Mouse (Mus musculus): ENCODE measurements at regions not wholly inside any gene's neighbourhood (a gene's known extent, or its start where the extent isn't known, plus 50 kb on each side); places are given as distances from the start of the nearest gene placed in this dataset.
"Not testable (repeated sequence)": the region's sequence is repeated elsewhere in the genome, so short reads cannot be mapped to it uniquely, and the experiment has no call there.

DNA sequence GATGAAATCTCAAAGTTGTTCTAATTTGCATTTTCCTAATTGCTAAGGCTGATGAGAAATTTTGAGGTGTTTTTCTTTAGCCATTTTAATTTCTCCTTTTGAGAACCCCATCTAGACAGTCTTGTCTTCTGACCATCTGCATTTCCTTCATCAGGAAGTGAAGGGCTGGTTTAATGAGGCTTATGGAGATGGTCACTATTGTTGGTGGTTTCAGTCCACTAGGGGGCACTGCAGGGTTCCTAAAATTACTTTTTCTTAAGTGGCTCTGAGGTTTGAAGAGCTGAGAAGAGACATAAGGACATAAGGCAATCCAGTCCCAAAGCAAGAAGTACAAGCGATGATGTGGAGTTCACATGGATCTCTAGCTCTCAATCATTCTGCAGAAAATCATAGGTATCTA is 571.2 kb downstream of the Dad1 start:
- intact Hi-C loops (cut with DNase I); DNase-seq (ENCODE audit: low spot score in 2 of 2): not testable (repeated sequence)

DNA sequence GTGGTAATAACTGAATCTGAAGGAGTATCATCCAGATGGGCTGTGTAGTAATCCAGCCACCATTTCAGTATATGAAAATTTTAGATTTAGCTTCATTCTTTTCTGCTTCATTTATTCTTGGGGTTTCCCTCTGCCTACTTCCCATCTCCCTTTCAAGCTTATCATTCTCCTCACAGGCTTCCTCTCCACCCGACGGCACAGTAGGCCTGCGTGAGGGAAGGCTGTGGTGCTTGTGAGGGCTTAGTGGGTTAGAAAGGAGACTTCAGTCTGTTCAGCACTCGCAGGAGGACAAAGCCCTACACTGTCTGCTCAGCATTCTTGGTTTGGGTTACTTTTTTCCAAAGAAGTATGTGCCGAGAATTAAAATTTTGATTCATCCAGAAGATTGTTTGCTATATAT is 572.6 kb downstream of the Dad1 start:
- DNase-seq (ENCODE audit: low spot score in 2 of 2); intact Hi-C loops (cut with DNase I): not testable (repeated sequence)

DNA sequence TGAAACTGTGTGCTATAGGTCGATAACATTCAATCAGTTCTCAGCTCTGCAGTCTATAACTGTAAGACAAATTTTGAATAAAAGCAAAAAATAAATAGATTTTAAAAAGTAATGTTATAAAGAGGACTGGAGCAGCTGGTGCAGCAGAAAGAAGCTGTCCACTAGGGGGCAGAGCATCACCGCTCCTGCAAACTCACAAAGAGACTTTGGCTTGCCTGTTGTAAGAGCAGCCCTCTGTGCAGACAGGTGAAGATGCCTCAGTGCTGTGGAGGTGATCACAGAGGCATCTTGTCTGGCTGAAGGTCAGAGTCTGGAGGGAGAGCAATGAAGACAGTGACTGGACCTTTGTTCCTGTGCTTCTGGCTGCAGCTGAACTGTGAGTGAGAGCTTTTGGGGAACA is 588.2 kb downstream of the Dad1 start:
- intact Hi-C loops (cut with DNase I) = loop anchor here (5.0 kb wide), 1 partner anchor 142 kb away; no protein-coding TSS in a partner anchor
- DNase-seq (ENCODE audit: low spot score in 2 of 2) = peak; percentile 19 to 43

DNA sequence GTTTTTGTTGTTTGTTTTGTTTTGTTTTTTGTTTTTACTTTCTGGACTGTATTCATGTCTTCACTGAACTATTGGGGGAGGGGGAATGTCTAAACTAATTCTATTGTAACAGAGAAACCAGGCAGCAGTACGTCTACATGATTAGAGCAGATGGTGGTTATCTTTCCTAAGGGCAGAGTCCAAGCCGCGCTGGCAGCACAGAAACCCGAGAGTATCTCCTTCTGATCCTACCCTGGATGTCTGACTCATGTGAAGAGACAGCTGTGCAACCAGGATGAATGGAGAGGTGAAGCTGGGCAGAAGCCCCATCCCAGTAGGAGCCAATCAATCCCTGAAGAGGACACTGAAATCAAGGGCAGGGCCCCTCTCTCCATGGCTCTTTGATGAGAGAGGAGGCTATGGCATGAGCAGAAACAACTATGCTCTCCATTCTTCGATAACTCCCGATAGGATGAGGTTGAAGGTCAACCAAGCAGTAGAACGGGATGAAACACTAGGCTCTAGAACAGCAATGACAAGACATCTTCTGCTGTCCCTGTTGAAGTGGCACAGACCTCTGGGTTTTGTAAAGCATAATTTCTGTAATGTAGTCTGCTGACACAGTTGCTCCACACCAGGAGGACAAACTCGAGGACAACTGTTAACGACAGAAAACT is 591.1 kb downstream of the Dad1 start:
- DNase-seq (ENCODE audit: low spot score in 2 of 2); intact Hi-C loops (cut with DNase I): not testable (repeated sequence)

DNA sequence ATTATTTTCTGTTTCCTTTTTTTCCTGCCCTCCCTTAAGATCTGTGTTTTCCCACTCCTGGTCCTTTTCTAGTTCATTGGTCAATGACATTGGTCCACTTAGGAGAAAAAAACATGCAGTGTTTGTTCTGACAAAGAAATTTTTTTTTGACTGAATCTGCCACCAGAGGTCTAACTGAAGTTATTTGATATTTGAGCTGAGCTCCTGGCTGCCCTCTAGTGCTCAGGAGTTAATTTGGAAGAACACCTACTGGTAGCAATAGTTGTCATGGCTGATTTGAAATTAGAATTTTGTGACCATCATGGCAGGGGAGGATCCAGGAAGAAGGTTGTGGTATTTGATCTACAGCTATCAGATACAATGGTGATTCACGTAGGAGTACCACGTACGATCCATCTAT is 599.2 kb downstream of the Dad1 start:
- intact Hi-C loops (cut with DNase I); DNase-seq (ENCODE audit: low spot score in 2 of 2): not testable (repeated sequence)

DNA sequence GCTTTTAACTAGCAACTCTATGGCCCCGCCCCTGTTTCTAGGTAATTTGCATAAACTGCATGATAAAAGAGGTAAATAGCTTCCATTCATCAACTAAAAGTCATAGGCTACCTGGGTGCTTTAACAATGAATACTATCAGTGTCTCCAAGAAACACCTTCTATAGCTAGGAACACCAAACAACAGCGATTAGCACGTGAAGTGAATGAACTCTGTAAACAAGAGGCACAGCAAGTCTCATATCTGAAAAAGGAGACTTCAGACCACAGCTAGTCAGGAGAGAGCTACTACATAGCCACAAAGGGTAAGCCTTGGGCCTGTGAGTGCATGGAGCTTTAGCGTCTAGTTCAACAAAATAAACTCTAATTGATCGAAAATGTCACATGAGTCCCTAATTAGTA is 602.8 kb downstream of the Dad1 start:
- intact Hi-C loops (cut with DNase I); DNase-seq (ENCODE audit: low spot score in 2 of 2): not testable (repeated sequence)

DNA sequence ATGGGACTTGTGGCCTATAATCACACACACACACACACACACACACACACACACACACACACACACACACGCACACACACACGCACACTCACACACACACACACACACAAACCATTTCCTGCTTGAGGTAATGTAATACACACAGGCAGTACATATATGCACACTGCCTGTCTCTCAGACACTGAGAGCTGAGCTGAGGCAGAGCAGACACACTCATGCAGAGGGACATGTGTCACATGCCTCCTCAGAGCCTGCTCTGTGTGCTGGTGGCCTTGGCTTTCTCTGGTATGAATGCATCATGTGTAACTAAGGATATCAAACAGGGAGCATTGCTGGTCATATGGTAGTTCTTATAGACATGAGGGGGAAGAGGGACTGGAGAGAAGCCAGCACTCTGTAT is 604.7 kb downstream of the Dad1 start:
- intact Hi-C loops (cut with DNase I); DNase-seq (ENCODE audit: low spot score in 2 of 2): not testable (repeated sequence)

DNA sequence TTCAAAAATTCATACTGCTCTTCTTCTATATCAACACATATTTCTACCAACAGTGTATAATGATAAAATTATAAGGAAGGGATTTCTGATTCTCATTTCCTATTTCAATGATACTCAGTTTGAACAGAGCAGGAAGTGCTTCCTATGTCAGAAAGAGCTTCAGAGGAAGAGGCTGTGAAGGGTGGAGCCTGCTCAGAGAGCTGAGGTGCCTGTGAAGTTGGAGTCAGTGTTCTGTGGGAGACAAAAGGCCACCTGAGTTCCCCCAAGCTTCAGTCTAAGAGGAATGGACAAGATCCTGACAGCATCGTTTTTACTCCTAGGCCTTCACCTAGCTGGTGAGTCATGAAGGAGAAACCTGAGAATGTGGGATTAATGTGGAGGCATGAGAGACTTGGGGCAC is 613.5 kb downstream of the Dad1 start:
- DNase-seq (ENCODE audit: low spot score in 2 of 2); intact Hi-C loops (cut with DNase I): not testable (repeated sequence)

DNA sequence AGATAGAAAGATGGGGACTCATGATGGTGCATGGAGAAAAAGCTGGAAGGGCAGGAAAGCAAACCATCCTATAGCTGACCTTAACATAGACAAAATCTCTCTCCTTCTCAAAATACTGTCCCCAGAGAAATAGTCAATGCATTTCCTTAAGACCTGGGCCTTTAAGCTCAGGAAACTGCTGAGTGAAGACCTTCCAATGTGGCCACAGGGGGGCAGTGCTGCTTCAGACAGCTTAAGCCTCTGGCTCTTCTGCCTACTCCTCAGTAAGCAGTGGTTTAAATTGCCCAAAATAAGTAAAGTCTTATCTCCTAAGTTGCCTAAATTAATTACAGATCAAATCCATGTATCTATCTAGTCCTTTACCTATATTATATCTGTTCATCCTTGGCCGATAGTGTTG is 616.2 kb downstream of the Dad1 start:
- intact Hi-C loops (cut with DNase I) = not testable (repeated sequence)
- DNase-seq (ENCODE audit: low spot score in 2 of 2) = peak; percentile 5 to 7

DNA sequence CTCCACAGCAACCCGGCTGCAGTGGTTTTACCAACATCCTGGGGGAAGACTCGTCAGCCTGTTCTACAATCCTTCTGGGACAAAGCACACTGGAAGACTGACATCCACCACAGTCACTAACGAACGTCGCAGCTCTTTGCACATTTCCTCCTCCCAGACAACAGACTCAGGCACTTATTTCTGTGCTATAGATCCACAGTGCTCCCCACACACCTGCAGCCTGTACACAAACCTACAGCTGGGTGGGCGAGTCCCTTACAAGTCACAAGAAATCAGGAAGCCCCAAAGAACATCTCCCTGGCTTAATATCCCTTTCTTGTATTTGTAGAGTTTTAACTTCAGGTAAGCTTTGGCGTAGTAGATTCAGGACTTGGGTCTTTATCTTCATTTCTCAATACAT is 618.7 kb downstream of the Dad1 start:
- intact Hi-C loops (cut with DNase I); DNase-seq (ENCODE audit: low spot score in 2 of 2): not testable (repeated sequence)

DNA sequence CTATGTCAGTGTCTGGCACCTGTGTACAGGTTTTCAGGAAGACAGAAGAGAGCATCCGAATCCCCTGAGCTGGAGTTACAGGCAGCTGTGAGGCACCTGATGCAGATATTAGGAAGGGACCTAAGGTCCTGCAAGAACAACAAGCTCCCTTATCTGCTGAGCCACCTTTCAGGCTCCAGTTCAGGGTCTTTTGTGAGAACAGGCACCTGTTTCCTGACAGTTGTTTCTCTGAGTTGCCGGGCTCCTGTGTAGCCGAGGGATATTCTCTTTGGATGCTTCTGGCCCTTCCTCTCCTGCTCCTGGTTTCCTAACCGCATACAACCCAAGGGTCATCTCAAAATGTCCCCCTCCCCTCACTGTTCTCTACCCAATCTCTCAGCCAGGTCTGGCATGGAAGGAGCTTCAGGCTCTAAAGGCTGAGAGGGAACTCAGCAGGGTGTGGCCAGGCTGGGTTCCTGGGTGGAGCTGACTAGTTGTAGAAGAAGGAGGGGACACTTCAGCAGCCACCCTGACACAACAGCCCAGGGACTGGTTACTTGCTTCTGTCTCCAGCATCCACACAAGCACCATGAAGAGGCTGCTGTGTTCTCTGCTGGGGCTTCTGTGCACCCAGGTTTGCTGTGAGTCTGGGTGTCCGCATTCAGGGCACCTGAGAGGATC is 619.5 kb downstream of the Dad1 start:
- intact Hi-C loops (cut with DNase I); DNase-seq (ENCODE audit: low spot score in 2 of 2): not testable (repeated sequence)

DNA sequence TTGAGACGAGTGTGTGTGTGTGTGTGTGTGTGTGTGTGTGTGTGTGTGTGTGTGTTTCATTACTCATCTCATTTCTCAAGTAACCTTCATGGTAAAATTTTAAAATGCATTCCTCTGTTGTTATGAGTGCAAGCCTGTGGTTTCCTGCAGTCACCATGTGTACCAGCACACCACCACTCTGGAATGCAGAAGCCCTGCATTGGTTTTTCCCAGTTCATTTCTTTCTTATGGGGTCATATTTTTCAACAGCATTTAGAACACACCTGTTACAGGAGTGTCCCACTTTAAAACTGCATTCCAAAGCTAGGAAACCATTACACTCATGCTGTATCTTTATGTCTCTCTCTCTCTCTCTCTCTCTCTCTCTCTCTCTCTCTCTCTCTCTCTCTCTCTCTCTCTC is 620.2 kb downstream of the Dad1 start:
- DNase-seq (ENCODE audit: low spot score in 2 of 2); intact Hi-C loops (cut with DNase I): not testable (repeated sequence)

DNA sequence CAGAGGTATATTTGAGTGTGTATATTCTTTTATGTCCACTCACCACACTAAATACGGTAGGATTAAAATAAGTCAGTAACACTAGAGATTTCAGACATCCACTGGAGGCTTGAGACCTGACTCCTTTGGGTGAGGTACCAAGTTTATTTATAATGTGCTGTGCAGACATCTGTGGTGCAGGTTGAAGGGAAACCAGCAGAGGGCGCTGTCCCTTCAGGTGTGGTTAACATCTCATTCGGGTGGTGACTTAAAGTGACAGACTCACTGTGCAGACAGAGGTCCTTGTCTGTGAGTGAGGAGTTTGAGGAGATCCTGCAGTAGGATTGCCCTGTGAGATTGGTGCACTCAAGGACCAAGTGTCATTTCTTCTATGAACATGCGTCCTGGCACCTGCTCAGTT is 632.5 kb downstream of the Dad1 start:
- DNase-seq (ENCODE audit: low spot score in 2 of 2); intact Hi-C loops (cut with DNase I): not testable (repeated sequence)

DNA sequence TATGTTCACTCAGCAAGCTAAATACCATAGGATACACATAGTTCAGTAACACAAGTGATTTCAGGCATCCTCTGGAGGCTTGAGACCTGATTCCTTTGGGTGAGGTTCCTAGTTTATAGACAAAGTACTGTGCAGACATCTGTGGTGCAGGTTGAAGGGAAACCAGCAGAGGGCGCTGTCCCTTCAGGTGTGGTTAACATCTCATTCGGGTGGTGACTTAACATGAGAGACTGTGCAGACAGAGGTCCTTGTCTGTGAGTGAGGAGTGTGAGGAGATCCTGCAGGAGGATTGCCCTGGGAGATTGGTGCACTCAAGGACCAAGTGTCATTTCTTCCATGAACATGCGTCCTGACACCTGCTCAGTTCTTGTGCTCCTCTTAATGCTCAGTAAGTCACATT is 637.8 kb downstream of the Dad1 start:
- DNase-seq (ENCODE audit: low spot score in 2 of 2); intact Hi-C loops (cut with DNase I): not testable (repeated sequence)

DNA sequence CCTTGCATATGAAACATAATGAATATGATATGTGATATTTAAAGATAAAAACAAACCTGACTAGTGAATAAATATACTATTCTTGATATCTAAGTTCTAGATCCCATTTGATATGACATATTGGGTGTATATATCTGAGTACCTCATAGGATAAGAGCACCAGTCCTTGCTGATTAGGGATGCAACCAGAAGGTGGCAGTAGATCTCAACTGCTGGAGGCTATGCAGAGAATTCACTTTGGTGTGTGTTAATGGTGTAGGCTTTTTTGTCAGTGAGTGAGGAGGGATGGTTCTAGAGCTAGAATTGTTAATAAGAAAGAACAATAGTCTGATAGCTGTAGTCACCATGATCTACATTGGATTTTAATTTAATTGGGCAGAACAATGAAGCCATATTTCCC is 639.6 kb downstream of the Dad1 start:
- DNase-seq (ENCODE audit: low spot score in 2 of 2) = peak in 1 of 2 experiments; percentile 9
- intact Hi-C loops (cut with DNase I) = no loop called here

DNA sequence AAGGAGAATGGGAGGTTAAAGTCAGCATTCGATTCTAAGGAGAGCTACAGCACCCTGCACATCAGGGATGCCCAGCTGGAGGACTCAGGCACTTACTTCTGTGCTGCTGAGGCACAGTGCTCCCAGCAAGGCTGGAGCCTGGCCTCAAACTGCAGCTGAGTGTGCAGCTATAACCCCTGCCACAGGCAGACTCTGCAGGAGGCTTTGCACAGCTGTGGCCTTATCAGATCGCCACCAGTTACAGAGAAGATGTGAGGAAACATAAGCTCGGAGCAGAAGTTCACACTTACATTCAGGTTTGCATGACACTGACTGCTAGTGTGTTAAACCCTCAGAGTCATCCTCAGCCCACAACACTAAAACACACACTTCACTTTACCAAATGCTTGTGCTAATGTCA is 654.6 kb downstream of the Dad1 start:
- DNase-seq (ENCODE audit: low spot score in 2 of 2); intact Hi-C loops (cut with DNase I): not testable (repeated sequence)

DNA sequence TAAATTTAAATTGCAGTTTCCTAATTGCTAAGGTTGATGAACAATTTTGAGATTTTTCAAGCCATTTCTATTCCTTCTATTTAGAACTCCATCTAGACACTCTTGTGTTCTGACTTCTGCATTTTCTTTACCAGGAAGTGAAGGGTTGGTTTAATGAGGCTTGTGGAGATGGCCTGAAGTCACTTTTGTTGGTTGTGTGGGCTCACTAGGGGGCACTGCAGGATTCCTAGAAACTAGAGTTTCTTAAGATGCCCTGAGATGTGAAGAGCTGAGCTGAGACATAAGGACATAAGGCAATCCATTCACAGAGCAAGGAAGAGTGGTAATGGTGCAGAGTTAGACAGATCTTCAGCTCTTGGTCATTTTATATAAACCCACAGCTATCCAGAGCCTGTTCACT is 656.6 kb downstream of the Dad1 start:
- intact Hi-C loops (cut with DNase I); DNase-seq (ENCODE audit: low spot score in 2 of 2): not testable (repeated sequence)

DNA sequence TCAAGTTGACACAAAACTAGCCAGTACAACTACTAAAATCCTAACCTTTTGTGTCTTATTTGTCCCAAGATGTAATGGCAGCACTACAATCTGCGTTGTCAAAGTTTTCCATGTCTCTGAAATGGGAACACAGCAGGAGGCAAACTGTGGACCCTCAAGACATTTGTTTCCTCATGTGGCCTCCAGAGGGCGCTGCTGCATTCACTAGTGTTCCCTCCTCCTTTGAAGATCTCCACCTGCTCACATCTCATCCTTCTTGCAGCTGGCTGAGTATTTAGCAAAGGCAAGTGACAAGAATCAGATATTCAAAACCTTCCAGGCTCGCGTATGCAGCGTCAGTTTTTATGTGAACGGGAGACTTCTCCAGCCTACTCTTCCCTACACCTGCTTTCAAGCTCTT is 663.3 kb downstream of the Dad1 start:
- intact Hi-C loops (cut with DNase I); DNase-seq (ENCODE audit: low spot score in 2 of 2): not testable (repeated sequence)

DNA sequence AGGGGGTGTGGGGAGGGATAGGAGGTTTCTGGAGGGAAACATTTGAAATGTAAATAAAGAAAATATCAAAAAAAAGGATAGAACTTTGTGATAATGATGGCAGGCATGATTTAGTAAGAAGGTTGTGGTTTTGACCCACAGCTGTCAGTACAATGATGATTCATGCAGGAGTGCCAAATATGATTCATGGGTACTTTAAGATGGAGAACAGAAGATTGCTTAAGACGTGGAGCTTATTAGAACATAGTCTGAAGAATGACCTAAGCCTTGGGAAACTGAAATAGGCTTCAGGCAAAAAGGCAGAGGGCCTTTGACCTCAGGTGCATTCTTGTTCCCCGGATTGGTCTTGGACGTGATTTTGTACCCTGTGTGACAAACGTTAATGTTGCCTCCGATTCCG is 671.4 kb downstream of the Dad1 start:
- intact Hi-C loops (cut with DNase I) = not testable (repeated sequence)

DNA sequence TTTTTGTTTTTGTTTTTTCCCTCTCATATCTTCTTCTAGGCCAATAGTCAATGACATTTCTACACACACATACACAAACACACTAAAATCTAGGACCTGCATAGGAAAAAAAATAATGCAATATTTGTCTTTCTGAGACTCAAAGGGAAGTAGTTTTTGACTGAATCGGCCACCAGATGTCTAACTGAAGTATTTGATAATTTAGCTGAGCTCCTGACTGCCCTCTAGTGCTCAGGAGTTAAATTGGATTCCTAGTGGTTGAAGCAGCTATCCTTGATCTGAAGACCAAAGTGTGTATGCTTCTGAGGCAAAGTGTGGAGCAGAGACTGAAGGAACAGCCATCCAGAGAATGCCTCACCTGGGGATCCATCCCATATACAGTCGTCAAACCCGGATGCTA is 672.2 kb downstream of the Dad1 start:
- intact Hi-C loops (cut with DNase I) = not testable (repeated sequence)
- DNase-seq (ENCODE audit: low spot score in 2 of 2) = peak in 1 of 2 experiments; percentile 6

More for the DNA sequence above, 671.4 kb downstream of the Dad1 start:
- not testable (repeated sequence) for DNase-seq (ENCODE audit: low spot score in 2 of 2)

DNA sequence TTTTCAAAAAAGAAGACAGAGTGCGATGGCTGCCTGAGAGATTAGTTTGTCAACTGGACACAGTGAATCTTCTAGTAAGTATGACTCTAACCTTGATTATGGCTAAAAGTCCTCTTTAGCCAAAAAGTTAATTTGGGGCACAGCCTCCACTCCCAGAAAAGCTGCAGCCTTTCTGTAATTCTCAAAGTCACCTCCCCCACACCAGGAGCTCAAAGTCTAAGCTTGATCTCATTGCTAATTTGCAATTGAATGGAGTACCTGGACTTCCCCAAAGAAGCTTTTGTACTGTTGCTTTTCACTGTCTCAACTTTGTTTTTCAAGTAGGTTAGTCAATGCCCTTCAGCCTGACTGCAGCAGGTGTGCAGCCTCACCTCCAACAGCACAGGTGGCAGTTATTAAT is 677.0 kb downstream of the Dad1 start:
- intact Hi-C loops (cut with DNase I); DNase-seq (ENCODE audit: low spot score in 2 of 2): not testable (repeated sequence)
